Mouse (Mus musculus): ENCODE results near the gene Tinf2. TPM values are rescaled to one million over a fixed set of nuclear protein-coding genes. Genes with fewer than 3 reads are reported as not detected.

Tinf2 gene
- total RNA-seq, 2 experiments from 2014 or later, result 30.8 to 35.6 TPM

- DNase-seq, result no peak
Observed at GRCm38 (mm10) chr14:55706051-55706600, 24.5 kb upstream of the Tinf2 start.

DNA sequence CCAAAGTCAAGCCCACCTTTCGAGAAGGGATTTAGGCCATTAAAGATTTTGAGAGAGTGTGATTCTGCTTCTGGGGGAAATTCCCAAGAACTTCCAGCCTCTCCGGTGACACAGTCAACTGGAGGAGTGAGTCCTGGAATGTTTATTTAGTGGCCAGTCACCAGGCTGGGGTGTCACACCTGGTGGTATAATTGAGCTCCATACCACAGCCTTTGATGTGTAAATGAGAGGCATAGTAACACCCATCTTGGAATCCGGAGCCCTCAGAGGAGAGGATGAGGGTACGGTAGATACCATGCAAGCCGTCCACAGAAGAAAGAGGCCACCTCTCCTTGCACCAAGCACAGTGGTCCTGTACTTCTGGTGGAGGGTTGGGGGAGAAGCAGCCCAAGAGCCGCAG is 21.1 kb upstream of the Tinf2 start:
- no peak for DNase-seq

- no peak for DNase-seq
Observed at GRCm38 (mm10) chr14:55701131-55701530, 19.5 kb upstream of the Tinf2 start.

DNA sequence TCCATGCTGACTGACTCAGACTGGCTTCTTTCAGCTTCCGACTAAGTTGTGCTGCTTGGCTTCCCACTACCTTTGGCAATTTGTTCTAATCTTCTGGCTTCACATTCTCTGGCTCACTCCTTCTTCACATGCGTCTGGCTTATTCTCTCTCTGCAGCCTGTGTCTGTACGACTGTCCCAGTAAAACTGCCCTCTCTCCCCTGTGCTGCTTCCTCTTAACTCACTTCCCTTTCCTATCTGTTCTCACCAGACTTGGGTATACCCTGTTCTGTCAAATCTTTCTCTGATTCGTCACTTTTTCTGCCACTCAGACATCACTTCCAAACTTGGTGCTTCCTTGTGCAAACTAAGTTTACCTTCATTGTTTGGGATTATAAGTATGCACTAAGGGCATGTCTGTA is 15.6 kb upstream of the Tinf2 start:
- no peak for DNase-seq

DNA sequence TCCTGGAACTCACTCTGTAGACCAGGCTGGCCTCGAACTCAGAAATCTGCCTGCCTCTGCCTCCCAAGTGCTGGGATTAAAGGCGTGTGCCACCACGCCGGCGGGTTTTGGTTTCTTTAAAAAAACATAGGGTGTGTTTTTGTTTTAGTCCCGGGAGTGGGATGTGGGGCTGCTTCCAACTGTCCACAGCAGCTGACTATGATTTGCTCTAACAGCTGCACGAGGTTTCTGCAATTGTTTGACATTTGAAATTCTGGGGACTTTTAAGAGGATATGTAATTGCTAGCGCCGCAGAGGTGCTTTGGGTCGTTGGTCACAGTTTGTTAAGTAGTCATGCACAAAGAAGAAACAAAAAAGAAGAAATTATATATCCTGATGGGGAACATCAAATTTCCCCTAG is 7.8 kb upstream of the Tinf2 start:
- DNase-seq, result no peak

GRCm38 (mm10) chr14:55682118-55682493 is 486 bp upstream of the Tinf2 start:
- DNase-seq, result no peak

- no peak for DNase-seq
Observed at GRCm38 (mm10) chr14:55677615-55678014, 4.0 kb downstream of the Tinf2 start.

DNA sequence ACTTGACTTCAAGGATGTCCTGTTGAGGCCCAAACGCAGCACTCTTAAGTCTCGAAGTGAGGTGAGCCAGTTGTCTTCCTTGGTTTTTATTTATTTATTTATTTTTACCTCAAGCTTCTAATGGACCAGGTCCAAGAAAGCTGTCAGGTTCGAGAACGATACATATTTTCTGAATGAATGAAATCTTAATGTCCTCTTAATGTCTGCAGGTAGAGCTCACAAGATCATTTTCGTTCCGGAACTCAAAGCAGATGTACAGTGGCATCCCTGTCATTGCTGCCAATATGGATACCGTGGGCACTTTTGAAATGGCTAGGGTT is 8.9 kb downstream of the Tinf2 start:
- no peak for DNase-seq

- DNase-seq, result peak; percentile 89
Observed at GRCm38 (mm10) chr14:55671833-55672740, 9.5 kb downstream of the Tinf2 start, which contains the start of the genes Gmpr2 and Nedd8. TSS of gene Gmpr2 (plus strand) at chr14:55671941. TSS of gene Nedd8 (minus strand) at chr14:55672124.

DNA sequence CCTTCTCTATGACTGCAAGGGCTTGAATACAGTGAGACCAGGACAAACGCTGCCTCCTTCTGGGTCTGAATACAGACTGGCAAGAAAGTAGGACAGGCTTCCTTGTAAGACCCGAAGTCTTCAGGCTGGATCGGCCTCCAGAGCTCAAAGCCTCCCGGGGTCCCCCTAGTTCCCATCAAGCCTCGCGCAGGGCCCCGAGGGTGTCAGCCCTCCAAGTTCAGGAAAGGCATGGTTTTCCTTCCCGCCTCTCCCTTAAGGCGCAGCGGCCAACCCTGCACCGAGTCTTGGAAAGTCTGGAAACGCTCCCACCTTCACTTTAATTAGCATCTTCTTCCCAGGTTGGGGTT is 10.2 kb downstream of the Tinf2 start:
- no peak for DNase-seq

GRCm38 (mm10) chr14:55660636-55661035 is 21.0 kb downstream of the Tinf2 start:
- DNase-seq, result no peak

GRCm38 (mm10) chr14:55659960-55660573 is 21.6 kb downstream of the Tinf2 start, which contains the start of gene Mdp1:
TSS of gene Mdp1 (minus strand) at chr14:55660508.
- peak; percentile 87 to 89 for DNase-seq

DNA sequence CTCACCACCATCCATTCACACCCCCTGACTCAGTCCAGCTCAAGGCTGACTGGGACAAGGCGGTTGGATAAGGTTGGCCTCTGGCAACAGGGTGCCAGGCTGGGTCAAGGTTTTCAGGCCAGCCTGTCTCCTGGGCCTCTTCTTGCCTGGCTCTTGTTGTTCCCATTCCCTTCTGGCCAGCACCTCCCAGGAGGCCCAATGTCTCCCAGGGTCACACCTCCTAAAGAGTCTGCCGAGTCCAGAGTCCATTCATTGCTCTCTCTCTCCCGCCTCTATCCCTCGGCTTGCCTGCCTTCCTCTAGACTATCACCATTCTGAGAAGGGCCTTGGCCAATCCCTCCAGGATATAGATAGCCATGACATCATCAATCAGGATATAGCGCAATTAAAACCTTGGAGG is 23.6 kb downstream of the Tinf2 start:
- peak; percentile 70 to 82 for DNase-seq

- no peak for DNase-seq
Observed at GRCm38 (mm10) chr14:55656935-55657334, 24.7 kb downstream of the Tinf2 start.

DNA sequence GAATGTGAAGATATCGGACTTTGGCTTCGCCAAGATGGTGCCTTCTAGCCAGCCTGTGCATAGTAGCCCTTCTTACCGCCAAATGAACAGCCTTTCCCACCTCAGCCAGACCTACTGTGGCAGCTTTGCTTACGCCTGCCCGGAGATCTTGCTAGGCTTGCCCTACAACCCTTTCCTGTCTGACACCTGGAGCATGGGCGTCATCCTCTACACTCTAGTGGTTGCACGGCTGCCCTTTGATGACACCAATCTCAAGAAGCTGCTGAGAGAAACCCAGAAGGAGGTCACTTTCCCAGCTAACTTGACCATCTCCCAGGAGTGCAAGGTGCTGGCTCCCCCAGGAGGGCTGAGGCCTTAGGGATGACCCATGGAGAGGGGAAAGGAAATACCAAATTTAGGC is 30.1 kb downstream of the Tinf2 start:
- DNase-seq, result no peak

GRCm38 (mm10) chr14:55649884-55650283 is 31.7 kb downstream of the Tinf2 start, which contains the start of gene Tssk4:
TSS of gene Tssk4 (plus strand) at chr14:55650184.
- DNase-seq, result no peak

DNA sequence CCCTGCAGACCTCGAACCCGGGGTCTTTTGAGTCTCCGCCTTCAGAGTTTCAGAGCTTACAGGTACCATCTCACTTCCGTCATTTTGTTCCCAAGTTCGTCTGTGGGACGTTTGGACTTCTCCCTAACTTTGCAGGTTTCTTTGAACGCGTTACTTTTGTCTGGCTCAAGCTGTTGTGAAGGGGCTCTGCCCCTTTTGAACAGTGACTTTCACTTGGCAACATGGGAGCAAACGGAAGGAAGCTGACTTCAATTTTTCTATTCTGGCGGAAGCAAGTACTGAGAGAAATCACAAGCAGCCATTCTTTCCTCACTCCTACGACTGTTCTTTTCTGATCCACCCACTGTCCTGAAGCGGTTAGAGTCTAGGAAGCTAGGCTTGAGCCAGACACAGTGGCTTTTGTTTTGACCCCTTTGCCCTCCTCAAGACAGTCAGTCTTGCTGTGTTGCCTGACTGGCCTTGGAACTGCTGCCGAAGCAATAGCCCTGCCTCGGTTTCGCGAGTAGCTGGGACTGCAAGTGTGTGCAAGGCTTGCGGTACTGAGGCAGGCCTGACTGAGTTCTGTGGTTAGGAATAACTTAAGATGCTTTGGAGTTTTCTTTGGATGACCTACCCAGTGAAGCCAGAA is 37.2 kb downstream of the Tinf2 start:
- no peak for DNase-seq

DNA sequence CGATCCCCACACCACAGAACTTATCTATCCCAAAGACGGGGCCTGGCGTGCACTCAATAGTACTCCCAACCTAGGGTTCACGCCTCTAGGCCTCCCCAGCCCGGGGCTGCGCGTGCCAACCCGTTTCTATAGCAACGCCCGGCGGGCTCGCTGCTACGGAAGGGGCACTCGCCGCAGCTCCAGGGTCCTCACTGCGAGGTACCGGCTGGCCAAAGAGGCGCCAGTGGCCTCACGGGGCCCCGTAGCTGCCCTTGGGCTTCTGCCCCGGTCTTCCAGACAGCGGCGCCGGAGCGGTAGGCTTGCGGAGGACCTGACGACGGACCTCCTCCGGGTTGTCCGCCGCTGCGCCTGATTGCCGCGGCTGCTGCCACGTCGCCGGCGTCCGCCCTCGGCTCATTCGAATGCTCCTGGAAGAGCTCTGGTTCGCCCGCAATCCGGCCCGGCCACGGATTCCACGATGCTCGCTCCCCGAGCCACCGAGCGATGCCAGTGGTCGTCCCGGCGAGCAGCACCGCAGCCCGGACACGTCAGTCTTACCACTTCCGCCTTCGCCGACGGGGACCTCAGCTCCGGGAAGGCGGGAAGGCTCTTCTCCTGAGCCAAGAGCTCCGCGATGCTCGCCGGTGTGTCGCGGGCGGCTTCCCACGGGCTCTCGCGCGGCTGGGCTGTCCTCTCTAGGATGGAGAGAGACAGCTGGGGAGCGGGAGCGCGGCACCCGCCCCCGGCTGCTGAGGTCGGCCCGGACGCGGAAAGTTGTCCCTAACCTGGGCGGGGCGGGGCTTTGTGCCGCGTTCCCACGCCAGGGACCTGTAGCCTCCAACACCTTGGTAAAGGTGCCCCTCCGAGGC is 38.3 kb downstream of the Tinf2 start, which contains the start of gene Tm9sf1:
Tm9sf1 (minus strand) TSS at position 747 of the 848 bp plus-strand sequence.
- DNase-seq, result peak; percentile 87 to 91

DNA sequence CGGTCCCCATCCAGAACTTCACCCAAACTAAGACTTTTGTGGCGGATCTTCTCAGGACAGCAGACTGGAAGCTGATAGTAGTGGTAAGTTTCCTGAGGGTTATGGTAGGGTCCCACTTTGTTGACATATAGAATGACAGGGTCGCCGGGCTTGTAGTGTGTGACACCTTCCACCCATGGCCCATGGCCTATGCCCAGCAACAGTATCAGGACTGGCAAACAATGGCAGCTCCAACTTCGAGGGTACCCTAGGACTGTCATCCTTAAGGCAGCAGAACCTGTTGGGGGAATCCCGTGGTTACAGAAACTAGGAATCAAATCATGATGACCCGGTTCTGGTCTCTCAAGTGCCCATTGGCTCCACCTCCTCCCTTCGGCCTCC is 39.0 kb downstream of the Tinf2 start:
- no peak for DNase-seq

DNA sequence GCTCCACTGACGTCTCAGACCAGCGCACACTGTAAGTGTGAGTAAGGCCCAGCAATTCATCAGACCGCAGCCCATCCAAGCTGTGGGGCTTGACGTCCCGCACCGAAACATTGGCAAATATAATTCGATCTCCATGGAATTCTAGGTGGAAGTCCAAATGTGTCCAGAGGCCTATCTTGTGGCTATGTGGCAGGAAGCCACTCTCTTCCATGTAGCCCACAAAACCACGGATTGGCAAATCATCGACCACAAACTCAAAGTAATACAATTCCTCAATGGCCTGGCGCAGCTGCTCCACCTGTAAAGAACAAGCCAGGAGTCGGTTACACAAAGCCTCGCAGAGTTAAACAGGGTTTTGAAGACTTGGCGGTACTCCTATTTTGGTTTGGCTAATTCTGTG is 40.3 kb downstream of the Tinf2 start:
- no peak for DNase-seq

GRCm38 (mm10) chr14:55640816-55641215 is 40.8 kb downstream of the Tinf2 start:
- DNase-seq, result no peak

DNA sequence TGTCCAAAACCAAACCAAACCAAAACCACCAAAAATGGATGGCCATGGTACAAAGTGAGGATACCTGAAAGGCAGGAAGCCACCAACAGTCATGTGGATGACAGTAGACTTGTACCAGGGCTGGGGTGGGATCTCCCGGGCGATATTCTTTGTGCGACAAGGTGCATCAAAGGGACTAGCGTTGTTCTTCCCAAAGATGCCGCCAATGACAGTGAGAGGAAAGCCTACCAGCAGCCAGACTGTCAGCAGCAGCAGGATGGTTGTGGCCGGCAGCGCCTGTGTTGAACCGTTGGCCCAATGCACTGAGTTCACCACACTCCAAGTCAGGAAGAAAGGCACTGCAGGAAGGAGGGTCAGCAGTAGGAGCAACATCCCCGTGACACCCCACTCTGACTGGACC is 43.8 kb downstream of the Tinf2 start, which contains the start of gene Gm49378:
Gm49378 (minus strand) TSS at position 101 of the 400 bp plus-strand sequence.
- DNase-seq, result no peak
